Mouse (Mus musculus) cerebellum, adult 18-20 months (tissue): ENCODE data around the gene Arrdc5.

Experiments used
- DNase-seq, 2 experiments: peaks; one replicate each; pipeline ENCODE4 v3.0.0; 2021

The Arrdc5 gene

GRCm38 (mm10) chr17:56300186-56300585 lies at the start of gene Arrdc5:
TSS of gene Arrdc5 (minus strand) at chr17:56300286.
- no peak for DNase-seq

- no peak for DNase-seq
Measured at GRCm38 (mm10) chr17:56348586-56348985, 48.5 kb upstream of the Arrdc5 start.

GRCm38 (mm10) chr17:56348128-56348527 lies 48.0 kb upstream of the Arrdc5 start:
- no peak for DNase-seq

GRCm38 (mm10) chr17:56345364-56345763 lies 45.3 kb upstream of the Arrdc5 start:
- DNase-seq, result no peak

- no peak for DNase-seq
Measured at GRCm38 (mm10) chr17:56343466-56343865, 43.4 kb upstream of the Arrdc5 start.

GRCm38 (mm10) chr17:56340717-56341116 lies 40.6 kb upstream of the Arrdc5 start:
- peak; percentile 72 to 79 for DNase-seq

GRCm38 (mm10) chr17:56338909-56339308 lies 38.8 kb upstream of the Arrdc5 start:
- DNase-seq, result peak in 1 of 2 experiments; percentile 47

- peak in 1 of 2 experiments; percentile 10 for DNase-seq
Measured at GRCm38 (mm10) chr17:56337791-56338190, 37.7 kb upstream of the Arrdc5 start.

- DNase-seq, result peak; percentile 67 to 74
Measured at GRCm38 (mm10) chr17:56337190-56337589, 37.1 kb upstream of the Arrdc5 start.

- no peak for DNase-seq
Measured at GRCm38 (mm10) chr17:56332987-56333386, 32.9 kb upstream of the Arrdc5 start.

- DNase-seq, result no peak
Measured at GRCm38 (mm10) chr17:56331256-56331655, 31.2 kb upstream of the Arrdc5 start.

GRCm38 (mm10) chr17:56330345-56330744 lies 30.3 kb upstream of the Arrdc5 start:
- no peak for DNase-seq

GRCm38 (mm10) chr17:56329267-56329666 lies 29.2 kb upstream of the Arrdc5 start:
- DNase-seq, result no peak

GRCm38 (mm10) chr17:56326153-56327147 lies 26.4 kb upstream of the Arrdc5 start:
- no peak for DNase-seq

GRCm38 (mm10) chr17:56325450-56326152 lies 25.5 kb upstream of the Arrdc5 start, which contains the start of gene Kdm4b:
TSS of gene Kdm4b (plus strand) at chr17:56326062.
- peak; percentile 99 for DNase-seq

GRCm38 (mm10) chr17:56324419-56324818 lies 24.3 kb upstream of the Arrdc5 start:
- DNase-seq, result no peak

GRCm38 (mm10) chr17:56309191-56309945 lies 9.3 kb upstream of the Arrdc5 start:
- no peak for DNase-seq

GRCm38 (mm10) chr17:56308088-56308487 lies 8.0 kb upstream of the Arrdc5 start:
- DNase-seq, result no peak

- no peak for DNase-seq
Measured at GRCm38 (mm10) chr17:56305826-56306225, 5.7 kb upstream of the Arrdc5 start.

- no peak for DNase-seq
Measured at GRCm38 (mm10) chr17:56305156-56305555, 5.1 kb upstream of the Arrdc5 start.

- DNase-seq, result no peak
Measured at GRCm38 (mm10) chr17:56304718-56305117, 4.6 kb upstream of the Arrdc5 start.

- DNase-seq, result peak; percentile 93
Measured at GRCm38 (mm10) chr17:56303847-56304586, 3.9 kb upstream of the Arrdc5 start.
